ENCODE assay signal across 8 mouse cellular contexts in the genomic region with DNA sequence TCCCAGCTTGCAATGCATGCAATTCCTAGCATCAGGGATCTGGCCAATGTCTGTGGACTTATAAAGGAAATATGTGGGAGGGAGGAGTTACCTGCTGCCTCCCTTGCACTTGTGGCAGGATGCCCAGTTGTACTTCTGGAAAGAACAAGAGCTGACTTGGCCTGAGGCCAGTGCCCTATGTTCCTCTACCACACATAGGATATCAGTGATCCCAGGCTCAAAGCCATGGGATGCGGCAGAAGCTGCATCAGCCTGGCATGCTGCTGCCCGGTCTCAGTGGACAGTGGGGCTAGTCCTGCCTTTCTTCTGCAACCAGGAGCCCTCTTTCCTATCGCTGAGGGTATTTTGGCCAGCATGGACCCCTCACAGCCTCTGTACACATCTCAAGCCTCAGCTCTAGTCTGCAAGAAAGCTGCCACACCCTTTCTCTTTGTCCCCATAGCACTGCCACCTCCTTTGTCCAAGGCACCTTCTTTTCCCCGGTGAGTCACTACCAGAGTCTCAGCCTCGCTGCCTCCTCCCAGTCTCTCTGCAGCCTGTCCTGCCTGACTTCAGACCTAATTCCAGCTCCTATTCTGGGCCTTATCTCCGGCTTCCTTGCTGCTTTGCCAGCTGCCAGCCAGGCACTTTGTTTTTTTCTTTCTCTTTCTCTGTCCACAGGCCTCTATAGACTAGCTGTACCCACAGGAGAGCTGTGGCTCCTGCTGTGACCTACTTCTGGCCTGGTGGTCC. TPM values are rescaled to one million over a fixed set of nuclear protein-coding genes. Genes with fewer than 3 reads are reported as not detected.
DNase-seq lines count a peak whose midpoint lies in the region; ATAC-seq and TF ChIP-seq lines count a peak whose summit lies in the region.

No protein-coding gene starts in this region.

- intact Hi-C loops in gastrocnemius, adult 2 months (cut with DNase I): no loop called here
- intact Hi-C loops in heart, adult 2 months (cut with DNase I): no loop called here

- H3K79me2 ChIP-seq in heart, adult 2 months (replicated peaks; ENCODE audit: control insufficient read depth, insufficient read depth, low read length): no peaks in the 10 kb centered on the region; the same call in 1 of the 2 replicates

- WGBS in heart, adult 2 months: 17% methylated on average over 6 of the region's 6 CpGs
- WGBS in kidney, adult 2 months: 23% methylated on average over 6 of the region's 6 CpGs
- 69% methylated on average over 6 of the region's 6 CpGs for WGBS in limb, embryonic 15.5 days
- WGBS in olfactory bulb, adult 2 months: 22% methylated on average over 6 of the region's 6 CpGs

- DNase-seq in gastrocnemius, adult 2 months: peak; percentile 61
- DNase-seq in gastrocnemius, adult 8-10 months (ENCODE audit: low spot score in 2 of 2): no peak
- DNase-seq in cerebellum, adult 11-12 months: peak; percentile 91
- peak; percentile 68 to 79 for DNase-seq in heart, adult 2 months
- peak; percentile 96 for DNase-seq in kidney, adult 2 months
- DNase-seq in natural killer cell, adult 2 months (ENCODE audit: low spot score in 2 of 2): no peak

- peak overlapping the region; percentile 27 for H3K9ac ChIP-seq in heart, adult 2 months (ENCODE audit: low read depth, low read length)
- H3K9ac ChIP-seq in limb, embryonic 15.5 days: no peak overlapping the region

- no peak for TF ChIP-seq CTCF in gastrocnemius, adult 2 months (IDR thresholded peaks at IDR 0.05)
- TF ChIP-seq CTCF in heart, adult 2 months (IDR thresholded peaks at IDR 0.05): no peak
- no peak for TF ChIP-seq CTCF in kidney, adult 2 months (conservative IDR thresholded peaks at IDR 0.05; ENCODE audit: insufficient read depth, insufficient read length, low read depth, low read length)
- TF ChIP-seq CTCF in olfactory bulb, adult 2 months (IDR thresholded peaks at IDR 0.05; ENCODE audit: insufficient read depth, low read depth, low read length): no peak

- peaks cover 39% of the 10 kb centered on the region for H3K4me1 ChIP-seq in heart, adult 2 months (ENCODE audit: control insufficient read depth, insufficient read depth, low read length)
- H3K4me1 ChIP-seq in kidney, adult 2 months (ENCODE audit: control insufficient read depth, insufficient read depth, low read length): peaks cover 60% of the 10 kb centered on the region
- peaks cover 31% of the 10 kb centered on the region for H3K4me1 ChIP-seq in limb, embryonic 15.5 days
- H3K4me1 ChIP-seq in olfactory bulb, adult 2 months (ENCODE audit: control insufficient read depth, insufficient read depth, low read length): peaks cover 56% of the 10 kb centered on the region

- H3K27ac ChIP-seq in gastrocnemius, adult 2 months: peak overlapping the region; percentile 84
- H3K27ac ChIP-seq in heart, adult 2 months: peak overlapping the region; percentile 79
- H3K27ac ChIP-seq in kidney, adult 2 months (ENCODE audit: insufficient read depth, low read depth, low read length): peak overlapping the region; percentile 93
- peak overlapping the region; percentile 62 for H3K27ac ChIP-seq in limb, embryonic 15.5 days
- H3K27ac ChIP-seq in olfactory bulb, adult 2 months (ENCODE audit: insufficient read depth, low read depth, low read length): peak overlapping the region; percentile 36

- 0 out of 2 replicates have a peak overlapping the region, but pooled peaks have one; percentile 7 for H3K4me3 ChIP-seq in gastrocnemius, adult 2 months
- H3K4me3 ChIP-seq in heart, adult 2 months: no peak overlapping the region
- no peak overlapping the region for H3K4me3 ChIP-seq in kidney, adult 2 months (ENCODE audit: insufficient read depth, low read depth, low read length)
- no peak overlapping the region for H3K4me3 ChIP-seq in limb, embryonic 15.5 days
- no peak overlapping the region for H3K4me3 ChIP-seq in olfactory bulb, adult 2 months (ENCODE audit: insufficient read depth, low read depth, low read length)

- H3K4me2 ChIP-seq in limb, embryonic 15.5 days: no peak overlapping the region

- no peak for ATAC-seq in limb, embryonic 15.5 days (ENCODE audit: insufficient number of reproducible peaks, low FRiP score, low TSS enrichment, low read depth)

- no peaks in the 10 kb centered on the region for H3K27me3 ChIP-seq in heart, adult 2 months (ENCODE audit: control insufficient read depth, insufficient read depth, low read length)
- no peaks in the 10 kb centered on the region for H3K27me3 ChIP-seq in kidney, adult 2 months (replicated peaks; ENCODE audit: control insufficient read depth, insufficient read depth, low read length)
- H3K27me3 ChIP-seq in limb, embryonic 15.5 days: no peaks in the 10 kb centered on the region

- H3K36me3 ChIP-seq in heart, adult 2 months (ENCODE audit: control insufficient read depth, insufficient read depth, low read length): no peaks in the 10 kb centered on the region; the same call in none of the 2 replicates
- no peaks in the 10 kb centered on the region for H3K36me3 ChIP-seq in kidney, adult 2 months (ENCODE audit: control insufficient read depth, insufficient read depth, low read length)
- no peaks in the 10 kb centered on the region; the same call in 1 of the 2 replicates for H3K36me3 ChIP-seq in limb, embryonic 15.5 days

- no peak for TF ChIP-seq POLR2A in heart, adult 2 months (IDR thresholded peaks at IDR 0.05; ENCODE audit: insufficient read depth, low read depth, low read length)
- TF ChIP-seq POLR2A in kidney, adult 2 months (IDR thresholded peaks at IDR 0.05; ENCODE audit: low read depth, low read length): no peak
- no peak for TF ChIP-seq POLR2A in olfactory bulb, adult 2 months (IDR thresholded peaks at IDR 0.05; ENCODE audit: insufficient read depth, low read depth, low read length)

- H3K9me3 ChIP-seq in limb, embryonic 15.5 days: no peaks in the 10 kb centered on the region

- peak; percentile 5; the same call in 1 of the 2 replicates for TF ChIP-seq EP300 in heart, adult 2 months (IDR thresholded peaks at IDR 0.05; ENCODE audit: insufficient read depth, low read depth, low read length)

RNA-seq across cellular contexts. Expression of a gene that starts 28.0 kb away (rescaled TPM):
- total RNA-seq in gastrocnemius, adult 2 months (2021): 10 to 100 TPM; 43.4 to 51.7 TPM
- 10 to 100 TPM; 38.8 to 53.8 (median 47.0) TPM for total RNA-seq in gastrocnemius, adult 8-10 months (2022)
- total RNA-seq in heart, adult 2 months (2021): 10 to 100 TPM; 54.1 to 66.1 TPM
- polyA plus RNA-seq in heart, adult 2 months (2012; rRNA removed): 91.3 and 94.8 TPM in 2 replicates
- polyA plus RNA-seq in kidney, adult 2 months (2012; rRNA removed): 95.9 and 125 TPM in 2 replicates
- 116 and 126 TPM in 2 replicates for polyA plus RNA-seq in limb, embryonic 15.5 days (2015; fragmentation: Nextera tagmentation; extraction: Ambion mirVana)
- polyA plus RNA-seq in olfactory bulb, adult 2 months (2012; ENCODE audit: insufficient read depth, insufficient read length, low replicate concordance, missing spikeins): not detected in 2 replicates

RNA-seq across cellular contexts. Expression of a gene that starts 30.3 kb away (rescaled TPM):
- total RNA-seq in gastrocnemius, adult 2 months (2021): 1 to 10 TPM; 4.7 to 5.0 TPM
- 1 to 10 TPM; 2.1 to 4.2 (median 3.1) TPM for total RNA-seq in gastrocnemius, adult 8-10 months (2022)
- 1 to 10 TPM; 7.6 to 8.5 TPM for total RNA-seq in heart, adult 2 months (2021)
- 18.4 and 18.8 TPM in 2 replicates for polyA plus RNA-seq in heart, adult 2 months (2012; rRNA removed)
- polyA plus RNA-seq in kidney, adult 2 months (2012; rRNA removed): 41.6 and 49.2 TPM in 2 replicates
- 5.7 and 5.8 TPM in 2 replicates for polyA plus RNA-seq in limb, embryonic 15.5 days (2015; fragmentation: Nextera tagmentation; extraction: Ambion mirVana)
- not detected in 2 replicates for polyA plus RNA-seq in olfactory bulb, adult 2 months (2012; ENCODE audit: insufficient read depth, insufficient read length, low replicate concordance, missing spikeins)

RNA-seq across cellular contexts. Expression of a gene that starts 57.4 kb away (rescaled TPM):
- total RNA-seq in gastrocnemius, adult 2 months (2021): 1,000 to 10,000 TPM in 1 of 2 experiments, 100 to 1,000 TPM in 1; 528 to 1,790 TPM
- 100 to 1,000 TPM; 644 to 855 (median 660) TPM for total RNA-seq in gastrocnemius, adult 8-10 months (2022)
- over 10,000 TPM in 1 of 2 experiments, 1,000 to 10,000 TPM in 1; 9,326 to 11,139 TPM for total RNA-seq in heart, adult 2 months (2021)
- polyA plus RNA-seq in heart, adult 2 months (2012; rRNA removed): 9,227 and 12,279 TPM in 2 replicates
- 1.6 and 11.5 TPM in 2 replicates for polyA plus RNA-seq in kidney, adult 2 months (2012; rRNA removed)
- polyA plus RNA-seq in limb, embryonic 15.5 days (2015; fragmentation: Nextera tagmentation; extraction: Ambion mirVana): 16.3 and 125 TPM in 2 replicates
- not detected in 2 replicates for polyA plus RNA-seq in olfactory bulb, adult 2 months (2012; ENCODE audit: insufficient read depth, insufficient read length, low replicate concordance, missing spikeins)

Comparison
In these comparisons a context has a peak if more than half of its experiments do, and no peak if none do; other contexts are left out.
1. DNase-seq: peak in gastrocnemius, adult 2 months (single experiment), cerebellum, adult 11-12 months (single experiment), heart, adult 2 months (2 of 2) and kidney, adult 2 months (single experiment); none in gastrocnemius, adult 8-10 months (0 of 2) and natural killer cell, adult 2 months (0 of 2).
2. H3K27ac ChIP-seq: peak in every context shown above with its lines; median percentile 93 in kidney, adult 2 months; 84 in gastrocnemius, adult 2 months; 79 in heart, adult 2 months; 62 in limb, embryonic 15.5 days; 36 in olfactory bulb, adult 2 months.
3. RNA of a gene that starts 28.0 kb away (polyA plus RNA-seq): 95.9 to 125 TPM in kidney, adult 2 months, 116 to 126 TPM in limb, embryonic 15.5 days and 91.3 to 94.8 TPM in heart, adult 2 months; not detected in olfactory bulb, adult 2 months; every median in the first group is over 10 times any median in the second.
4. RNA of a gene that starts 57.4 kb away (polyA plus RNA-seq): 9,227 to 12,279 TPM in heart, adult 2 months; 16.3 to 125 TPM in limb, embryonic 15.5 days, 1.6 to 11.5 TPM in kidney, adult 2 months and not detected in olfactory bulb, adult 2 months; every median in the first group is over 10 times any median in the second.